Comparison of ENCODE assay signal across 24 mouse cellular contexts in genomic region chr14:40905813-40906212, GRCm38 (mm10). TPM values are rescaled to one million over a fixed set of nuclear protein-coding genes. Genes with fewer than 3 reads are reported as not detected.
DNase-seq lines count a peak whose midpoint lies in the region; ATAC-seq and TF ChIP-seq lines count a peak whose summit lies in the region.
"Had no signal": no experiment of that assay in that cellular context is flagged by ENCODE, and none has a peak within 500 bp of the region (broad histone marks: within the 10 kb centered on the region; RNA-seq: fewer than 3 reads in every experiment).

No protein-coding gene starts in this region.

- WGBS in kidney, adult 2 months, result 60% methylated on average over 8 of the region's 8 CpGs
- whole genome bisulfite sequencing in kidney, embryonic 16.5 days, result 83% methylated on average over 8 of the region's 8 CpGs

- no peak for TF ChIP-seq POLR2A in kidney, adult 2 months (IDR thresholded peaks at IDR 0.05; ENCODE audit: low read depth, low read length)

- peaks cover 10% of the 10 kb centered on the region for H3K36me3 ChIP-seq in kidney, adult 2 months (ENCODE audit: control insufficient read depth, insufficient read depth, low read length)
- peaks cover 41% of the 10 kb centered on the region for H3K36me3 ChIP-seq in kidney, embryonic 16.5 days (ENCODE audit: insufficient read depth, low read length)

- no peaks in the 10 kb centered on the region for H3K27me3 ChIP-seq in kidney, adult 2 months (replicated peaks; ENCODE audit: control insufficient read depth, insufficient read depth, low read length)
- no peaks in the 10 kb centered on the region for H3K27me3 ChIP-seq in kidney, embryonic 16.5 days (ENCODE audit: insufficient read depth, low read length)
- H3K27me3 ChIP-seq: CH12.LX; embryonic facial prominence, embryonic 12.5 days; forebrain, embryonic 13.5 days; forebrain, embryonic 15.5 days; Patski had no signal

- peak; percentile 47 for DNase-seq in adrenal gland, postnatal 10 days
- no peak for DNase-seq in adrenal gland, postnatal 4 days (ENCODE audit: low spot score in 2 of 2)
- peak; percentile 54 for DNase-seq in kidney, adult 2 months
- peak; percentile 39 for DNase-seq in adipocyte (ENCODE audit: low spot score)
- DNase-seq: adrenal gland, adult 2 months; adrenal gland, postnatal 14 days; adrenal gland, postnatal 36 days; B cell, adult 2 months; cerebellum, adult 11 months; cerebellum, adult 18-20 months; cerebellum, adult 8-10 months; cerebellum, adult 9-11 months; cerebellum, postnatal 14 days; forebrain, postnatal 0 days had no signal

- H3K9ac ChIP-seq in kidney, embryonic 16.5 days (replicated peaks; ENCODE audit: low read length), result no peak overlapping the region
- H3K9ac ChIP-seq: embryonic facial prominence, embryonic 12.5 days; forebrain, embryonic 13.5 days; forebrain, embryonic 15.5 days; forebrain, postnatal 0 days had no signal

- no peaks in the 10 kb centered on the region for H3K9me3 ChIP-seq in kidney, embryonic 16.5 days (ENCODE audit: low read length)
- H3K9me3 ChIP-seq: embryonic facial prominence, embryonic 10.5 days; embryonic facial prominence, embryonic 12.5 days; forebrain, embryonic 13.5 days; forebrain, embryonic 15.5 days; G1E had no signal

- H3K4me1 ChIP-seq in kidney, adult 2 months (ENCODE audit: control insufficient read depth, insufficient read depth, low read length), result peaks cover 9% of the 10 kb centered on the region; the same call in 1 of the 2 replicates
- H3K4me1 ChIP-seq in kidney, embryonic 16.5 days (ENCODE audit: insufficient read depth, low read length), result peaks cover 41% of the 10 kb centered on the region
- H3K4me1 ChIP-seq: forebrain, embryonic 13.5 days; forebrain, embryonic 15.5 days had no signal

- H3K27ac ChIP-seq in kidney, adult 2 months (ENCODE audit: insufficient read depth, low read depth, low read length), result no peak overlapping the region
- H3K27ac ChIP-seq in kidney, embryonic 16.5 days (ENCODE audit: low read length), result no peak overlapping the region
- H3K27ac ChIP-seq: embryonic facial prominence, embryonic 10.5 days; embryonic facial prominence, embryonic 12.5 days; forebrain, embryonic 13.5 days; forebrain, embryonic 15.5 days had no signal

- H3K4me2 ChIP-seq in kidney, embryonic 16.5 days (replicated peaks; ENCODE audit: low read depth, low read length), result no peak overlapping the region
- H3K4me2 ChIP-seq: embryonic facial prominence, embryonic 12.5 days; forebrain, embryonic 13.5 days; forebrain, embryonic 15.5 days had no signal

- no peak overlapping the region for H3K4me3 ChIP-seq in kidney, adult 2 months (ENCODE audit: insufficient read depth, low read depth, low read length)
- no peak overlapping the region for H3K4me3 ChIP-seq in kidney, embryonic 16.5 days (ENCODE audit: low read length)
- H3K4me3 ChIP-seq: embryonic facial prominence, embryonic 10.5 days; embryonic facial prominence, embryonic 12.5 days; forebrain, embryonic 13.5 days; forebrain, embryonic 15.5 days had no signal

- ATAC-seq in kidney, embryonic 16.5 days (ENCODE audit: low FRiP score, low TSS enrichment), result no peak
- ATAC-seq: CD4-positive, CD25-positive, alpha-beta regulatory T cell, adult 4 months; forebrain, embryonic 13.5 days; forebrain, embryonic 15.5 days; forebrain, postnatal 0 days; Patski had no signal

- no peak for TF ChIP-seq CTCF in kidney, adult 2 months (conservative IDR thresholded peaks at IDR 0.05; ENCODE audit: insufficient read depth, insufficient read length, low read depth, low read length)

RNA-seq across cellular contexts. Expression of gene Sh2d4b, which starts 12.7 kb away (rescaled TPM):
- 1 to 10 TPM; 1.5 to 1.7 TPM for total RNA-seq in adrenal gland, postnatal 10 days (2021)
- total RNA-seq in adrenal gland, postnatal 4 days (2021), result 1 to 10 TPM; 3.4 to 3.6 TPM
- polyA plus RNA-seq in kidney, adult 2 months (2012; rRNA removed), result 0.83 and 0.94 TPM in 2 replicates
- 0.81 and 0.99 TPM in 2 replicates for polyA plus RNA-seq in kidney, embryonic 16.5 days (2015; fragmentation: Nextera tagmentation; extraction: Ambion mirVana)
- polyA plus RNA-seq: activated CD4-positive, CD25-positive, alpha-beta regulatory T cell, adult 4 months had no signal

Comparison
In these comparisons a context has a peak if more than half of its experiments do, and no peak if none do; other contexts are left out.
1. DNase-seq: peak in adrenal gland, postnatal 10 days (single experiment), kidney, adult 2 months (single experiment) and adipocyte (single experiment); none in adrenal gland, postnatal 4 days (0 of 2).